Mouse (Mus musculus): Measurements from ENCODE around the gene Foxe3. TPM values are rescaled to one million over a fixed set of nuclear protein-coding genes. Genes with fewer than 3 reads are reported as not detected.

Foxe3 gene
- polyA plus RNA-seq, 1 experiment = not detected

DNA sequence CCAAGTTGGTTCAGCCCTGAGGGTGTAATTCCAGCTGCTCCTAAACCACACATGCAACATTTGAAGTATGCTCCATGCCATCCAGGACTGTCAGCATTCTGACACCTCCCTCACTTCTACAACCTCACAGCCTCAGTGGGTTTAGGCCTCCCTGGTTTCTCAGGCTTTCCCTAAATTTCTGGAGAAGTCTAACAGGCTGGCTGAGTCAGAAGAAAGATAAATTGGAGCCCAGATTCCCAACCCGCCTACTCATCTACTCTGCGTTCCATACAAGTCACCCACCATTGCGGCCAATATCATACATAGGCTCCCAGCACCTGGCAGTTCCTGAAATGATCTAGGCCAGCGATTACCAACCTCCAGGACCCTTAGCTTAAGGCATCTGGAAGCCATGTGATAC is 6.9 kb upstream of the Foxe3 start:
- no peak overlapping the region for H3K27ac ChIP-seq (ENCODE audit: insufficient read depth, low read depth, low read length)
- 65% methylated on average over 4 of the region's 4 CpGs for WGBS
- TF ChIP-seq CTCF (IDR thresholded peaks at IDR 0.05; ENCODE audit: insufficient read depth, low read depth, low read length) (no peak), POLR2A (IDR thresholded peaks at IDR 0.05; ENCODE audit: insufficient read depth, low read depth, low read length) (no peak)
- H3K4me3 ChIP-seq (ENCODE audit: insufficient read depth, low read depth, low read length) = no peak overlapping the region
- H3K4me1 ChIP-seq (ENCODE audit: control insufficient read depth, insufficient read depth, low read length) = peaks cover 11% of the 10 kb centered on the region; the same call in 1 of the 2 replicates

DNA sequence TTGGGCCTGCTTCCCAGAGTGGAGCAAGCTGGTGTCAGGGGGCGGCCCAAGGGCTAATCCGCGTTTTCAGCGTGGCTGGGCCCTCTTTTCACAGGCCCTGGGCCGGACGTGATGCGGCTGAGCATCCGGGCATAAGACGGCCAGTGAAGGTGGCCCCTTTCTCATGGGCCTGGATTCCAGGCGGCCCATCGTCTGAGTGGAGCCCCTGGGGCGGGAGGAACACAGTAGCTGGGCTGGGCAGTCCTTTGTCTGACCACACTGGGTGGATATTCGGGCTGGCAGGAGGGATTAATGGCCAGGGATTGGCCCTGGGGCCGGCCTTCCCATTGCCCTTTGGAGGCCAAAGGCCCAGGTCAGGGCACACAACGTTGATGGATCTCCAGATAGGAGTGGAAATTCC is 3.3 kb upstream of the Foxe3 start:
- Histone ChIP-seq H3K4me3 (ENCODE audit: insufficient read depth, low read depth, low read length) (no peak overlapping the region), H3K27ac (ENCODE audit: insufficient read depth, low read depth, low read length) (no peak overlapping the region), H3K4me1 (ENCODE audit: control insufficient read depth, insufficient read depth, low read length) (peaks cover 20% of the 10 kb centered on the region)
- 51% methylated on average over 15 of the region's 15 CpGs for WGBS
- TF ChIP-seq CTCF (IDR thresholded peaks at IDR 0.05; ENCODE audit: insufficient read depth, low read depth, low read length) (no peak), POLR2A (IDR thresholded peaks at IDR 0.05; ENCODE audit: insufficient read depth, low read depth, low read length) (no peak)

DNA sequence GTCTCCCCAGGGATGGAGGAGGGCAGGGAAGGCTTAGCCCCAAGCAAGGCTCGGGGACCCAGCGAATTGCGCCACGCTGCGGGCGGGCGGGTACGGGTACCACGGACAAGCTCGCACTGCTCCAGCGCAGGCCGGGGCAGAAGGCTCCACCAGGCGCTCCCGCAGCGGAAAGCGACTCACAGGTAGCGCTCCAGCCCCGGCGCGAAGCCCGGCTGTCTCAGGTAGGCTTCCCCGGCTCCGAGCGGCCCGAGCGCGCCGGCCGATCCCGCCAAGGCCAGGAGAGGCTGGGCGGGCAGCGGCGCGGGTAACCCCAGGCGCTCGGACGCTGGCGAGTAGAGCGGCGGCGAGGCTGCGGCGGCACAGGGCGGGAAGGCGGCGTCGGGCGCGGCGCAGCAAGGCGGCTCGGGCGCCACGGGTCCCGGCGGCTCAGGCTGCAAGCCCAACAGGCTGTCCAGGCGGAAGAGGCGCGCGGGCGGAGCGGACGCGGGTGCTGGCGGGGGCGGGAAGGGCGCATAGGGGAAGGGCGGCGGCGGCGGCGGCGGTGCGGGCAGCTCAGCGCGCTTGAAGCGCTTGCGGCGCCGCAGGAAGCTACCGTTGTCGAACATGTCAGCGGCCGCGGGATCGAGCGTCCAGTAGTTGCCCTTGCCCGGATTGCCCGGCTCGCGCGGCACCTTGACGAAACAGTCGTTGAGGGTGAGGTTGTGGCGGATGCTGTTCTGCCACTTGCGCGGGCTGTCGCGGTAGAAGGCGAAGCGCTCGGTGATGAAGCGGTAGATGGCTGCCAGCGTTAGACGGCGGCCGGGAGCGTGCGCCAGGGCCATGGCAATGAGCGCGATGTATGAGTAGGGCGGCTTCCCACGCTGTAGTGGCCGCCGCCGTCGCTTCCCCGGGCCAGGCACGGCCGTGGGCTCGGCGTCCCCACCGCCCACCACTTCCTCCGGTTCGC is 569 bp downstream of the Foxe3 start:
- peak overlapping the region; percentile 34 for H3K4me3 ChIP-seq (ENCODE audit: insufficient read depth, low read depth, low read length)
- H3K27ac ChIP-seq (ENCODE audit: insufficient read depth, low read depth, low read length) = no peak overlapping the region
- H3K4me1 ChIP-seq (ENCODE audit: control insufficient read depth, insufficient read depth, low read length) = peaks cover 11% of the 10 kb centered on the region
- TF ChIP-seq POLR2A (IDR thresholded peaks at IDR 0.05; ENCODE audit: insufficient read depth, low read depth, low read length) (no peak), CTCF (IDR thresholded peaks at IDR 0.05; ENCODE audit: insufficient read depth, low read depth, low read length) (no peak)
- WGBS = 1% methylated on average over 124 of the region's 125 CpGs

DNA sequence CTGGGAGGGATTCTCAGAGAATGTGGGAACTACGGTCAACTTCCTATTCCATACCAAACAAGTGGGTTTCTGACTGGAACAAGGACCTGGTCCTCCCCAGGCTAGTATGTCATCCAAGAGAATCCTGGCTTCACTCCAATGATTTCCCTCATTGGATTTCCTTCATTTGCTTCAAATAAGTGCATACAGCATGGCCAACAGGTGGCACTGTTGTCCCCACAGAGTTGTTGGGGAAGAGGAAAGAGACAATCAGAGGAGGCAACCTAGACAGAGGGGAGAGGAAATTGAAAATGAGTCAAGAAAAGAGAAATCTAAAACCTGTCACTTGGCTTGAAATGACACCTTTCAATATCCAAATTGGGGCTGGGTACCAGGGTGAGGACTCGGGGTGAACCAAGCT is 8.7 kb downstream of the Foxe3 start:
- 60% methylated on average over 2 of the region's 2 CpGs for WGBS
- no peaks in the 10 kb centered on the region for H3K4me1 ChIP-seq (ENCODE audit: control insufficient read depth, insufficient read depth, low read length)
- H3K27ac ChIP-seq (ENCODE audit: insufficient read depth, low read depth, low read length) = no peak overlapping the region
- H3K4me3 ChIP-seq (ENCODE audit: insufficient read depth, low read depth, low read length) = no peak overlapping the region
- TF ChIP-seq POLR2A (IDR thresholded peaks at IDR 0.05; ENCODE audit: insufficient read depth, low read depth, low read length) (no peak), CTCF (IDR thresholded peaks at IDR 0.05; ENCODE audit: insufficient read depth, low read depth, low read length) (no peak)

DNA sequence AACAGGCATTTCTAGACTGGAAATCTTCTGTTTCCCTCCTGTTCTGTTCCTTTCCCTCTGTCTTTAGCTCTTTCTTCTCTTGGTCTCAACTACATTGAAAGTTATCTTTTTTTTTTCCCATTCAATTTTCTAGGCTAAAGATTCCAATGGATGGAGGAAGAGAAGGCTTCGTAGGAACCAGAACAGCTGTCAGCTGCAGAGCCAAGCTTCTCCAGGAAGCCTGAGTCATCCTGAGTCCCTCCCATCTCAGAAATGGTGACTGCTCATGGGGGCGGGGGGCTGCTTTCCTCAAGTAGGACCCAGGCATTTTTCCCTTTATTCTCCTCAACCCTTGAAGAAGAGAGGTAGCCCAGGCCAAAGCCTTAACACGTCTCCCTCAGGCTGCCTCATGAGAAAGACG is 9.8 kb downstream of the Foxe3 start:
- no peaks in the 10 kb centered on the region for H3K4me1 ChIP-seq (ENCODE audit: control insufficient read depth, insufficient read depth, low read length)
- H3K27ac ChIP-seq (ENCODE audit: insufficient read depth, low read depth, low read length) = no peak overlapping the region
- WGBS = 48% methylated on average over 4 of the region's 4 CpGs
- no peak for TF ChIP-seq CTCF (IDR thresholded peaks at IDR 0.05; ENCODE audit: insufficient read depth, low read depth, low read length)
- TF ChIP-seq POLR2A (IDR thresholded peaks at IDR 0.05; ENCODE audit: insufficient read depth, low read depth, low read length) = no peak
- H3K4me3 ChIP-seq (ENCODE audit: insufficient read depth, low read depth, low read length) = no peak overlapping the region

DNA sequence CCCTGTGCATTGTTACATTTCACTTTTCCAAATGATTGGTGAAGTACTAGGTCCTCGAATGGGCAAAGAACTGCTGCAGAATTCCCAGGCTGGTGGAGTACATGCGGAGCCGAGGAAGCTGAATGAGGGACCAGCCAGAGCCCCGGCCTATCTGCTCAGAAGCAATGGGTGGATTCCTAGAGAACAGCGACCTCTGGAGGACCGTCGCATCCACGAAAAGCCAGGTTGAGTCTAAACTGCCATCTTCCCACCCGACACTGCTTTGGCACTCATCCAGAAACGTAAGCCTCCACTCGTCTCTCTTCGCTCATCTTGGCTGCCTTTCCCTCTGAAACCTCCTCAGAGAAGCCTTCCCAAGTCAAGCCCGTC is 12.2 kb downstream of the Foxe3 start:
- TF ChIP-seq POLR2A (IDR thresholded peaks at IDR 0.05; ENCODE audit: insufficient read depth, low read depth, low read length) (no peak), CTCF (IDR thresholded peaks at IDR 0.05; ENCODE audit: insufficient read depth, low read depth, low read length) (no peak)
- peaks cover 8% of the 10 kb centered on the region for H3K4me1 ChIP-seq (ENCODE audit: control insufficient read depth, insufficient read depth, low read length)
- no peak overlapping the region for H3K27ac ChIP-seq (ENCODE audit: insufficient read depth, low read depth, low read length)
- no peak overlapping the region for H3K4me3 ChIP-seq (ENCODE audit: insufficient read depth, low read depth, low read length)
- WGBS = 3% methylated on average over 13 of the region's 13 CpGs

DNA sequence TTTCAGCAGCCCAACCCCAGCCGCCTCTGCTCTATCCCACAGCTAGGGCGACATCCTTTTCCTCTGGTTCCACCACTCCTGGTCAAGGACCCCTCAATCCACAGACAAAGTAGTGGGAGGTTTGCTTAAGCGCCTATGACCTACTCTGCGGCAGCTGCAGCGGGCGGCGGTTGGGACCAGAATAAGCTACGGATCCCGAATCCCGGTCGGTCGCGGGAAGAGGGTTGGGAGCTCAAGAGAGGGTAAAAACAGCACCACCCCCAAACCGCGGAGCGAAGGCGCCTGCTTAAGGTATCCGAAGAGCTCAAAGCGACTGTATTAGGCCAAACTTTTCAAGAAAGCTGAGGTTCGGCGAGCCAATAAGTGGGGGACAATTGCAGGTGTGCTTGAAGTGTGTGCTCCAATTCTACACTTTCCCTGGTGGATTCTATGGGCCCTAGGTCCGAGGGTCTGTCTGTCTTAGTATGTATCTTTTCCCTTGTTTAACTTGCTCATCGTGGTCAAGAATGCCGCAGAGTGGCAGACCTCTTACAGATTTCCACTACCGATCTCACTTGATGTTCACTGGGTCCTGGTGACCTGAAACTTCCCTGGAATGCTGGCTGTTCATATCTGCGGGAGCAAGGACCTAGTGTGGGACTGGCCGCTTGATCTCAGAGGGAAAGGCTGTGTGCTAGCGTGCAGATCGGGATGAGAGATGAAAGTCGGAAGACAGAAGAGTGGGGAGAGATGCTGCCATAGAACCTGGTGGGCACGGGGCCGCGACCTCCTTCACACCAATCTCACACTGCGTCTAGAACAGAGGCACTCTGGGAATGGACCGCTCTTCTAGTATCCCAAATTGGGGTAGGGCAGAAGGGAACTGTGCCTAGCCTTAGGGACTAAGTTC is 12.9 kb downstream of the Foxe3 start:
- H3K27ac ChIP-seq (ENCODE audit: insufficient read depth, low read depth, low read length) = no peak overlapping the region
- TF ChIP-seq CTCF (IDR thresholded peaks at IDR 0.05; ENCODE audit: insufficient read depth, low read depth, low read length) = no peak
- TF ChIP-seq POLR2A (IDR thresholded peaks at IDR 0.05; ENCODE audit: insufficient read depth, low read depth, low read length) = no peak
- WGBS = 6% methylated on average over 35 of the region's 35 CpGs
- H3K4me1 ChIP-seq (ENCODE audit: control insufficient read depth, insufficient read depth, low read length) = peaks cover 10% of the 10 kb centered on the region
- no peak overlapping the region for H3K4me3 ChIP-seq (ENCODE audit: insufficient read depth, low read depth, low read length)

DNA sequence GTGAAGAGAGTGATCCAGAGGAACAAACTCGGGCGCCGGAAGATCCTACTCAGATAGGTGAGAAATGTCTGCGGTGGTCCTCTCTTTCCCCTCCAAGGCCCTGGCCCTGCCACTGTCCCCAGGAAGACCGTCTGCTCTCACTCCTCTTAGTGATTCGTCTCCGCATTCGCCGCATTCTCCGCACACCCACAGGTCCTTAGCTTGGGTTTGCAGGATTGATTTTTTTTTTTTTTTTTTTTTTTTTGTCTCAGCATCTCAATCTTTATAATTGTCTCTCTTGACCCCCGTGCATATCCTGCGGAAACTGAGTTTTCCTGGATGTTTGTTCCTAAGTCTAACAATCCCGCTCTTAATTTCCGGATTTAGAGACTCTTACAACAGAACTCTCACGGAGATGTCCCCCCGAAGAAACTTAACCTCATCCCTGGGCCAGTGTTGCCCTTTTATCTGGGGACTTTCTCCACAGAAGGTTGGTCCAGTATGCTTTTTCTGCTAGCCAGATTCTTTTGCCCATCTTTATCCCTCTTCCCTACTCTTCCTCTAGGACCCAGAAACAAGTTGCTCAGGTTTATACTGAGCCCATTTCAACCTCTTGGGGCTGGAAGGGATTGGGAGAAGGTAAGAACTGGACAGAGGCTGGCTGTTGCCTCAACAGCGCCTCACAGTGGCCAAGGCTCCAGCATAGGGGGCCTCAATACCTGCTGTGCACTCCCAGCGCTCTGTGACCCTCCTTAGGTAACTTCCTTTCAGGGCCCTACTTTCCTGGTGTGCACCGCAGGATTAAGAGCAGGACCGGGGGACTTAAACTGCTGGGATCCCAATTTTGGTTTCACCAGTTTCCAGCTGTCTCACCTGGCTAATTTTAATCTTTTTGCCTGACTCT is 16.0 kb downstream of the Foxe3 start:
- Histone ChIP-seq H3K4me3 (ENCODE audit: insufficient read depth, low read depth, low read length) (peak overlapping the region; percentile 34; the same call in 1 of the 2 replicates), H3K27ac (ENCODE audit: insufficient read depth, low read depth, low read length) (no peak overlapping the region), H3K4me1 (ENCODE audit: control insufficient read depth, insufficient read depth, low read length) (peaks cover 10% of the 10 kb centered on the region)
- 4% methylated on average over 20 of the region's 20 CpGs for WGBS
- TF ChIP-seq CTCF (IDR thresholded peaks at IDR 0.05; ENCODE audit: insufficient read depth, low read depth, low read length) (no peak), POLR2A (IDR thresholded peaks at IDR 0.05; ENCODE audit: insufficient read depth, low read depth, low read length) (no peak)
